Mouse (Mus musculus) small intestine, adult 2 months (tissue): ENCODE measurements around the gene Apbb2.

Experiments used
- CTCF ChIP-seq: fragments of 200-500 bp; IDR thresholded peaks from 2 replicates; pipeline ENCODE4 v1.5.1; 2012; ENCODE audit warnings: low read depth, mild to moderate bottlenecking, control low read depth, inconsistent platforms, low read length, moderate library complexity, mixed read lengths; ENCODE audit not compliant: insufficient replicate concordance, insufficient read length; ENCODE audit errors: extremely low read depth
- POLR2A ChIP-seq: fragments of 200-500 bp; IDR thresholded peaks from 2 replicates; pipeline ENCODE4 v1.6.1; 2012; ENCODE audit warnings: low read depth, mild to moderate bottlenecking, control low read depth, inconsistent platforms, low read length, moderate library complexity

GRCm38 (mm10) chr5:66530361-66530760 is 88.2 kb downstream of the Apbb2 start:
- TF ChIP-seq CTCF (no peak), POLR2A (no peak)
